Mouse (Mus musculus): ENCODE results near the gene Snca. TPM values are rescaled to one million over a fixed set of nuclear protein-coding genes. Genes with fewer than 3 reads are reported as not detected.

The Snca gene
- polyA plus RNA-seq (2015; fragmentation: Nextera tagmentation; extraction: Ambion mirVana), result 459 and 464 TPM in 2 replicates

DNA sequence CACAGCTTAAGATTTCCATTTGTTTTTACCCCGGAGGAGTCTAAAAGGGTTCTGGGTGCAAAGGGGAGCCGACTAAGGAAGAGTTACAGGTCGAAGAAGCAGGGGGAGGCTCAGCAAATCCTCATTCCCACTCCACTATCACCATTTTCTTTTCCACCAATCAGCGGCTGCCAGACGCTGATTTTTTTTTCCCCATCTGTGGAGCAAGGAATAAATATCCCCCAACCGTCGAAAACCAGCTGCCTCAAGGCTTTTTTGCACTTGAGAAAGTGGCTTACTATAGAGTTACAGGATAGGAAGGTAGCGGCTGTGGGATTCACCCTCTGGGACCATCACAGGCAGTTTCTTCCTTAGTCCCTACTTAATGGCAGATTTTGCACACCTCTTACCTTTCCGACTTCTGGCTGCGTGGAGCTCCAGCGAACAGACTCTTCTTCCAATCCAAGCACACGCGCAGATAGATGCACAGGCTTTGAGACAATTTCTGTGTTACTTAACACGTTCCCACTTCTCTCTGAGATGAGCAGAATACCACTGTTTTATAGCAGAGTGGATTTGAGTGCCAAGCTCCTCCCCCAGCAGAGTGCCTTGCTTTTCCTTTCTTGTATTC lies at the start of gene Snca:
Gene Snca (minus strand): TSS at position 574 of the 610 bp plus-strand sequence.
- 7% methylated on average over 14 of the region's 14 CpGs for WGBS (ENCODE audit: insufficient replicate concordance)
- H3K4me2 ChIP-seq, result peak within 1 kb of the TSS; percentile 93
- H3K27me3 ChIP-seq, result peaks cover 24% of the 10 kb centered on the region
- H3K9me3 ChIP-seq (replicated peaks), result no peaks in the 10 kb centered on the region
- peaks cover 23% of the 10 kb centered on the region for H3K4me1 ChIP-seq (replicated peaks)
- peak; percentile 2 for ATAC-seq (ENCODE audit: insufficient read depth)
- peaks cover 9% of the 10 kb centered on the region for H3K36me3 ChIP-seq (replicated peaks)
- peak within 1 kb of the TSS; percentile 82 for H3K4me3 ChIP-seq (replicated peaks)
- peak within 1 kb of the TSS; percentile 89 for H3K9ac ChIP-seq
- peak within 1 kb of the TSS; percentile 96 for H3K27ac ChIP-seq (replicated peaks)

DNA sequence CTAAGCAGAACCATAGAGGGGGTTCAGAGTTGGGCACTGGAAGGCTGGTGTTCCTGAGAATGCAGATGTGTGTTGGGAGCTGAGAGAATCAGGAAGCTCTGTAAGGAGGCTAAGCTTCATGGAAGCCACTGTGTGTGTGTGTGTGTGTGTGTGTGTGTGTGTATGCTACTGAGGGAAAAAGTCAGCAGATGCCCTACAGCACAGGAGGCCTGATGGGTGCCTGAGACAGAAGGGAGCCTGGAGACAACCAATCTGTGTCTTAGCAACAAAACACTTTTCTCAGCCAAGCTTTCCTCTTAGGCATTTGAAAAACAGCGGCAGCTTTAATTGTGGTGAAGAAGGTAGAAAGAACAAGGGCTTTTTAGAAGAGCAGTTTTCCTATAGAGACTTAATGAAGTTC lies 40.5 kb upstream of the Snca start:
- no peak overlapping the region for H3K9ac ChIP-seq
- H3K27ac ChIP-seq (replicated peaks), result no peak overlapping the region
- WGBS (ENCODE audit: insufficient replicate concordance), result 46% methylated on average over 1 of the region's 1 CpGs
- no peak overlapping the region for H3K4me3 ChIP-seq (replicated peaks)
- H3K4me1 ChIP-seq (replicated peaks), result no peaks in the 10 kb centered on the region
- ATAC-seq (ENCODE audit: insufficient read depth), result no peak
- no peaks in the 10 kb centered on the region for H3K36me3 ChIP-seq (replicated peaks)
- H3K9me3 ChIP-seq (replicated peaks), result no peaks in the 10 kb centered on the region
- H3K27me3 ChIP-seq, result no peaks in the 10 kb centered on the region
- H3K4me2 ChIP-seq, result no peak overlapping the region

DNA sequence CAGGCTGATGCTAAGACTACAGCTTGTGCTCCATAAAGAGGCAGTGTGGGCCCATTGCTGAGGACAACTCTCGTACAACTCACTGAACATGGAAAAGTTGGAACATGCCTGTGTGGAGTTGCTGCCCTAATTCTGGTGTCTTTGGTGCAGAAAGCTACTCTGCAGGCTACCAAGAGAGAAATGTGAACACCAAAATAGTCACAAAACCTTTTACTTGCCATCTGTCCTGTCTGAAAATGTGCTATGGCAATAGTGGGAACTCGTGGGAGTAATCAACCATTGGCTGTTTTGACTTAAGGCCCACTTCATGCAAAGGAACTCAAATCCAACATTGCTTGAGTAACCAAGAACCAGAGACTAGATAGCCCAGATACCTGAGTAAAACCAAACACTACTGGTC lies 26.9 kb upstream of the Snca start:
- H3K4me3 ChIP-seq (replicated peaks), result no peak overlapping the region
- ATAC-seq (ENCODE audit: insufficient read depth), result no peak
- H3K4me1 ChIP-seq (replicated peaks), result no peaks in the 10 kb centered on the region
- H3K36me3 ChIP-seq (replicated peaks), result no peaks in the 10 kb centered on the region
- H3K9ac ChIP-seq, result no peak overlapping the region
- no peaks in the 10 kb centered on the region for H3K27me3 ChIP-seq
- WGBS (ENCODE audit: insufficient replicate concordance), result 34% methylated on average over 2 of the region's 2 CpGs
- no peak overlapping the region for H3K4me2 ChIP-seq
- H3K27ac ChIP-seq (replicated peaks), result no peak overlapping the region
- H3K9me3 ChIP-seq (replicated peaks), result no peaks in the 10 kb centered on the region

DNA sequence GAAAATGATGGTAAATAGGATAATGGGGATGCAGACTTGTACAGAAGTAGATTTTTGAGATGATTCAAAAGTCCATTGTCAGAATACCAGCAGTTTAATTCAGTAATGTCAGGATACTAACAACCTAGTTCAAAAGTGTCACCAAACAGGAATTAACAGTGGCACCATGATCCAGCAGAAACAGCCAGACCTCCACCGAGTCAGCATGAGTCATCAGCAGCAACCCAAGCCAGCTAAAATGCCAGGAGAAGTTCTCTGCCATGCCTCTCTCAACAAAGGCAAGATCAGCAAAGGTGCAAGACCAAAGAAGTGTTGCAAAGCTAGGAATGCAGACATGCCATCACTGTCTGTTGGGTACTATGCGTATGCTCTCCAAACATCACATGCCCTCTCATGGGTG lies 22.0 kb upstream of the Snca start:
- no peak overlapping the region for H3K4me2 ChIP-seq
- no peak overlapping the region for H3K4me3 ChIP-seq (replicated peaks)
- 53% methylated on average over 2 of the region's 2 CpGs for WGBS (ENCODE audit: insufficient replicate concordance)
- no peaks in the 10 kb centered on the region for H3K27me3 ChIP-seq
- H3K36me3 ChIP-seq (replicated peaks), result no peaks in the 10 kb centered on the region
- 0 out of 2 replicates have a peak, but pooled peaks have one; percentile 34 for ATAC-seq (ENCODE audit: insufficient read depth)
- no peaks in the 10 kb centered on the region for H3K4me1 ChIP-seq (replicated peaks)
- 0 out of 2 replicates have a peak overlapping the region, but pooled peaks have one; percentile 15 for H3K27ac ChIP-seq (replicated peaks)
- no peak overlapping the region for H3K9ac ChIP-seq
- H3K9me3 ChIP-seq (replicated peaks), result no peaks in the 10 kb centered on the region

DNA sequence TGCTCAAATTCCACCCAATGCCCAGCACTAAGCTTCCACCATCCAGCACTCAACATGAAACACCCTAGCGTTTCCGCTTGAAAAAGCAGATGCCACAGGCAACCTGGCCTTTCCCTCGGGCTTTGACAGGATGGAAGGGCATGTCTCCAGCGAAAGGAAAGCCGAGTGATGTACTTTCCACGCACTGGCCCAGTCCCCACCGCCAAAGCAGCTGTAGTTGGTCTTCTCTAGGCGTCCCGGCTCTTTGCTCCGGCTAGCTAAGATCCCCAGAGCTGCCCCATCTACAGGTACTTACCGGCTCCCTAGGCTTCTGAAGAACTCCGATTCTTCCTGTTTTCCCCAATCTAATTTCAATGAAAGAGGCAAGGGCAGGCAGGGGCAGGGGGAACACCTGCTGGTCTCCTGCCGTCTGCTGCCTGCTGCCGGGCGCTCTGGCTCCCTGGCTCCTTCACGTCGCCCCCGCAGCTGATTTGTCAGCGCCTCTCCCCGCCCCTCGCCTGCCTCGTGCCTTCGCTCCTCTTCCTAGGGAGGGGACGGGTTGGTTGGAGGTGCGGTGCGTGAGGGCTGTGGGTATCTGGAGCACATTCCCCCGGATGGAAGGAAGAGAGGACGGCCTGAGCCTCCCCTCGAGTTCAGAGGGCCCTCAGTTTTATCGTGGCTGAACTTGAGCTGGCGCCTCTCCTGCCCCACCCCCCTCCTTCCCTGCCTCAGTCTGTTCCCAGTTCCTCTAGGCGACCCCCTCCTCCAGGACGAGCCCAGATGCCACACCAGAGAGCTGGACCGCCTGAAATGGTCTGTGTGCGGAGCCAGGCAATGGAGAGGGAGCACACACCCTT lies 1.0 kb downstream of the Snca start:
- Histone ChIP-seq H3K4me1 (replicated peaks) (peaks cover 28% of the 10 kb centered on the region), H3K9me3 (replicated peaks) (no peaks in the 10 kb centered on the region), H3K4me3 (replicated peaks) (peak overlapping the region; percentile 82), H3K27ac (replicated peaks) (peak overlapping the region; percentile 96), H3K4me2 (peak overlapping the region; percentile 93), H3K36me3 (replicated peaks) (peaks cover 16% of the 10 kb centered on the region), H3K27me3 (peaks cover 24% of the 10 kb centered on the region), H3K9ac (peak overlapping the region; percentile 89)
- ATAC-seq (ENCODE audit: insufficient read depth), result peak; percentile 85
- under 1% methylated on average over 35 of the region's 35 CpGs for WGBS (ENCODE audit: insufficient replicate concordance)

DNA sequence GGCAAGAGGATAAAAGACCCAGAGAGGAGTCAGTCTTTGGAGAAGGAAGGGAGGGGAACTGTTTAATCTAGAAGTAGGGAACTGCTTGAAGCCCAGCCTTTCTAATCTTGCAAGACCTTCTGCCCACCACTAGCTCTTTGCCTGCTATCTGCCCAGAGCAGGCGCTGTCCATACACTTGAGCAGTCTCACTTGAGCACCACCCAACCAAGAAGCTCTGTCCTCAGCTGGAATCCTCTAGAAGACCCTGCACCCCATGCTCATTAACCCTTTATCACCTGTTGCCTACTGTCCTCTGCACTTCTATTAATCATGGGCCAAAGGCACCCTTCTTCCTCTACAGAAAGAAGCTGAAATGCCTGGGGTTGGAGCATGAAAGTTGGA lies 1.6 kb downstream of the Snca start:
- peak overlapping the region; percentile 96 for H3K27ac ChIP-seq (replicated peaks)
- 8% methylated on average over 1 of the region's 1 CpGs for WGBS (ENCODE audit: insufficient replicate concordance)
- peaks cover 24% of the 10 kb centered on the region for H3K27me3 ChIP-seq
- H3K9me3 ChIP-seq (replicated peaks), result no peaks in the 10 kb centered on the region
- H3K4me2 ChIP-seq, result peak overlapping the region; percentile 93
- peak; percentile 90 for ATAC-seq (ENCODE audit: insufficient read depth)
- peaks cover 22% of the 10 kb centered on the region for H3K36me3 ChIP-seq (replicated peaks)
- H3K4me1 ChIP-seq (replicated peaks), result peaks cover 34% of the 10 kb centered on the region
- peak overlapping the region; percentile 82 for H3K4me3 ChIP-seq (replicated peaks)
- H3K9ac ChIP-seq, result peak overlapping the region; percentile 89

GRCm38 (mm10) chr6:60827290-60827689 lies 2.4 kb downstream of the Snca start:
- peak overlapping the region; percentile 96 for H3K27ac ChIP-seq (replicated peaks)
- peaks cover 41% of the 10 kb centered on the region for H3K4me1 ChIP-seq (replicated peaks)
- ATAC-seq (ENCODE audit: insufficient read depth), result peak; percentile 30
- H3K4me3 ChIP-seq (replicated peaks), result peak overlapping the region; percentile 82
- H3K4me2 ChIP-seq, result peak overlapping the region; percentile 93
- H3K9me3 ChIP-seq (replicated peaks), result no peaks in the 10 kb centered on the region
- peak overlapping the region; percentile 89 for H3K9ac ChIP-seq
- 4% methylated on average over 1 of the region's 1 CpGs for WGBS (ENCODE audit: insufficient replicate concordance)
- peaks cover 19% of the 10 kb centered on the region for H3K27me3 ChIP-seq
- peaks cover 30% of the 10 kb centered on the region for H3K36me3 ChIP-seq (replicated peaks)

DNA sequence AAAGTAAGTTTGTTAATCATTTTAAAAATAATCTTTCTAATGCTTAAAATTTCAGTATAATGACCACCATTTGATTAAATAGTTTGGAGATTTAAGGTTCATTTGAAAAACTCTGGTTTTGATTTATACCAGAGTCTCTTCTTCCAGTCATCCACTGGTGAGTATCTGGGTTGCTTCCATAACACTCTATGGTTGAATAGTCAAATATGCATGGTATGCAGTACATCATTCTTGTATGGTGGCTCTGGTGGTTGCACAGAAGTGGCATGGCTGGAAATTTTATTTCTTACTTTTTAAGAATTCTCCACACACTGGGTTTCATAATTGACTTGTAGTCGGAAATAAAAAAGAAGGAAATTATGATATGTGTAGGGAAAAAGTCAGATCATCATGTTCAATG lies 10.4 kb downstream of the Snca start:
- Histone ChIP-seq H3K9ac (no peak overlapping the region), H3K36me3 (replicated peaks) (peaks cover 81% of the 10 kb centered on the region), H3K4me1 (replicated peaks) (peaks cover 34% of the 10 kb centered on the region), H3K27ac (replicated peaks) (no peak overlapping the region), H3K4me3 (replicated peaks) (no peak overlapping the region), H3K4me2 (no peak overlapping the region), H3K27me3 (no peaks in the 10 kb centered on the region), H3K9me3 (replicated peaks) (no peaks in the 10 kb centered on the region)
- no peak for ATAC-seq (ENCODE audit: insufficient read depth)
- WGBS (ENCODE audit: insufficient replicate concordance), result 81% methylated on average over 1 of the region's 1 CpGs

GRCm38 (mm10) chr6:60813516-60813915 lies 16.1 kb downstream of the Snca start:
- Histone ChIP-seq H3K4me1 (replicated peaks) (peaks cover 5% of the 10 kb centered on the region; the same call in 1 of the 2 replicates), H3K9ac (no peak overlapping the region), H3K9me3 (replicated peaks) (no peaks in the 10 kb centered on the region), H3K4me2 (no peak overlapping the region), H3K36me3 (replicated peaks) (peaks cover 81% of the 10 kb centered on the region), H3K27ac (replicated peaks) (no peak overlapping the region), H3K4me3 (replicated peaks) (no peak overlapping the region), H3K27me3 (no peaks in the 10 kb centered on the region)
- 64% methylated on average over 3 of the region's 3 CpGs for WGBS (ENCODE audit: insufficient replicate concordance)
- no peak for ATAC-seq (ENCODE audit: insufficient read depth)

- Histone ChIP-seq H3K36me3 (replicated peaks) (peaks cover 52% of the 10 kb centered on the region), H3K4me2 (no peak overlapping the region), H3K4me3 (replicated peaks) (no peak overlapping the region), H3K27me3 (no peaks in the 10 kb centered on the region), H3K9ac (no peak overlapping the region), H3K9me3 (replicated peaks) (no peaks in the 10 kb centered on the region), H3K27ac (replicated peaks) (no peak overlapping the region), H3K4me1 (replicated peaks) (no peaks in the 10 kb centered on the region)
- no peak for ATAC-seq (ENCODE audit: insufficient read depth)
- WGBS (ENCODE audit: insufficient replicate concordance), result 89% methylated on average over 1 of the region's 1 CpGs
Measured at GRCm38 (mm10) chr6:60798266-60798665, 31.4 kb downstream of the Snca start.

DNA sequence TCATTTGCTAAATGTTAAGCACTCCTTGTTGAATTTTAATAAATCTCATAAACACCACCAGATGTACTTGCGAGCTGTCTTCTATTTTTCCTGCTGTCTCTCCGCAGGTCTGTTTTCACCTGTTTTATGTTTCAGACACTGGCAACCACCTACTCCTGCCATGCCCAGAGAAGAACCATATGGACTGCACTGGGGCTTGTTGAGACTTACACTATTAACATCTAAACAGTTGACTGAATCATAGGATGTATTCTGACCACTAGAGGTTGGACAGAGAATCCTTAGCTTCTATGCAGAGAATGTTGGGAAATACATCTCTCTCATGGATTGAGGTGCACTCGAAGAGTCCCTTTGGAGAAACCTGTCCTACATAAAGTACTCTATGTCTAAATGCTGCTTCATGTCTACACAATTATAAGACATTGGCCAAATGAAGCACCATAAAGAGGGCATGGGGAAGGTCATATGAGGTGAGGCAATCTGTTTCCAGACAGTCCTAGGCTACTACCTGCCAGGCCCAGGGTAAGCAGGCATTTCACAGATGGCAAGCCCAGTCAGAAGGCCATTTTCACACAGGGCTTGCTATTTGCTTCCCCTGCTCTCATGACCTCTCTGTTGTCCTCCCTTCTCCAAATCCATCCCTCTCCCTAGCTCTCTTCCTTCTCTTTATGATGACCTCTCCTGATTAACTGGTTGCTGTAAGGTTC lies 35.8 kb downstream of the Snca start:
- 94% methylated on average over 3 of the region's 3 CpGs for WGBS (ENCODE audit: insufficient replicate concordance)
- Histone ChIP-seq H3K4me2 (no peak overlapping the region), H3K36me3 (replicated peaks) (peaks cover 57% of the 10 kb centered on the region), H3K9ac (no peak overlapping the region), H3K27ac (replicated peaks) (no peak overlapping the region), H3K27me3 (no peaks in the 10 kb centered on the region), H3K4me1 (replicated peaks) (no peaks in the 10 kb centered on the region), H3K4me3 (replicated peaks) (no peak overlapping the region), H3K9me3 (replicated peaks) (no peaks in the 10 kb centered on the region)
- no peak for ATAC-seq (ENCODE audit: insufficient read depth)
